Mouse (Mus musculus) hindlimb bud, embryonic 11.5 days (tissue): ENCODE data around the gene Kcnj16.

ENCODE experiments used
- DNase-seq: peaks from one replicate; pipeline ENCODE4 v3.0.0-alpha.2; 2012; ENCODE audit warnings: low read depth, low spot score; ENCODE audit errors: extremely low spot score

The Kcnj16 gene

DNA sequence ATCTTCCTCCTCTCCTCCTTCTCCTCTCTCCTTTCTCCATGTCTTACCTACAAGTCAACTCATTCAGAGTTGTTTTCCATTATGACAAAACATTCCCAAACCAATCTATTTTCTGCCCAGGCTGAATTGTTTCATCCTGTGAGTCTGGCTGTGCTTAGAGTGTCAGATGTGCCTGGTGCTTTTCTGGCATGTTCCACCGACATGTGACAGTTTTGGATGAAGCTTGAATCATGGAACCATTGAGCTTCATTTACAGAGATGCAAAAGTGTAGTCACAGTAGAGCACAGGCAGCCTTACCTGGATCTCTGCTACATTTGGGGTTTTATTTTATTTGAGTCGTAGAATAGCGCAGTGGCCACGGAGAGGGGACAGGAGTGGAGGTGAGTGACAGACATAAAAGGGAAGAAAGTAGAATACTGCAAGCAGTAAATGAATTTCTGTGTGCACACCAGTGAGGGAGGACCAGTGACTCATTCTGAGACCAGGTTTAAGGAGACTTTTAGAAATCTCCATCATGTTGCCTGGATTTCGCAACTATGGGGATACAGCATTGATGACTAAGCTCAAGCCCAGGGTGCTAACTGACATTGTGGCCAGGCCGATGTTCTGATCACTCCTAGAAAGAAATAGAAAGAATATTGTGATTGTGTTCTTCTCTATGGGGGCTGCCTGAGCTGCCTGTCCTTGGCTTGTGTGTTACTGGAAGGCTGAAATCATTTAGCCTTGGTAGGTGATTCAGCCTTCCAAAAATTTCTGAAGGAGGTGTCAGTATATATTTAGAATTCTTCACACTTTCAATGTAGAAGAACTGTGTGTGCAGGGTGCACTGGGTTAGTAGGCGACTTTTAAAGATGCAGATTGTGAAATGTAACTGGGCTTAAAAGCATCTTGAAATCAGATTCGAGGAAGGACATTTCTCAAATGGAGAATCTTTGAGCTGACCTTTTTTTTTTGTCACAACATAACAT is 87.3 kb downstream of the Kcnj16 start:
- no peak for DNase-seq

DNA sequence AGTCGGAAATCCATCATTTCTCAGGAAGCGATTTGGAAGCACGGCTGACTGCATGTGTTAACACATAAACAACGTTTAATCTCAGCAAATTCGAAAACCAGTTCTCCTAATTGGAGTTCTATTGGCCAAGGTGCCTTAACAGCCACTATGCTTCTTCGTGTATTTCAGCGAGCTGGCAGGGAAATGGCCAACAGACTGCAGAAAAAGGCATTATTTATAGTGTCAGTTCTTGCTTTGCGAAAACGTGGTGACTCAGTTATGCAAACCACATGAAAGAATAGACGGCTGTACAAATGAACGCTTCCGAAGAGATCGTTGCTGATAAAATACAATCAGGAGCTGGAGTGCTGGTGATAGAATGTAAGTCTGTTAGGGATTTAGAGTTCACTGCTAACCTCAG is 88.2 kb downstream of the Kcnj16 start:
- DNase-seq: no peak

DNA sequence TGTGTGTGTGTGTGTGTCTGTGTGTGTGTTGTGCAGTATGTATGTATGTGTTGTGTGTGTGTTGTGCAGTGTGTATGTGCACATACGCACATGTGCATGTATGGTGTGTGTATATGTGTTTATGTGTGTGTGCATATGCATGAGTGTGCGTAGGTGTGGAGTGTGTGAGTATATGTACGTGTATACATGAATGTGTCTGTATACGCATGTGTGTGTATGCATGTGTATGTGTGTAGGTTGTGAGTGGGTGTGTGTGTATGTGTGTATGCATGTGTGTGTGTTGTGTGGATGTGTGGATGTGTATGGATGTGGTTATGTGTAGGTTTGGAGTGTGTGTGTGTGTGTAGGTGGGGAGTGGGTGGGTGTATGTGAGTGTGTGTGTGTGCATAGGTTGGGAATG is 89.6 kb downstream of the Kcnj16 start:
- DNase-seq: no peak

DNA sequence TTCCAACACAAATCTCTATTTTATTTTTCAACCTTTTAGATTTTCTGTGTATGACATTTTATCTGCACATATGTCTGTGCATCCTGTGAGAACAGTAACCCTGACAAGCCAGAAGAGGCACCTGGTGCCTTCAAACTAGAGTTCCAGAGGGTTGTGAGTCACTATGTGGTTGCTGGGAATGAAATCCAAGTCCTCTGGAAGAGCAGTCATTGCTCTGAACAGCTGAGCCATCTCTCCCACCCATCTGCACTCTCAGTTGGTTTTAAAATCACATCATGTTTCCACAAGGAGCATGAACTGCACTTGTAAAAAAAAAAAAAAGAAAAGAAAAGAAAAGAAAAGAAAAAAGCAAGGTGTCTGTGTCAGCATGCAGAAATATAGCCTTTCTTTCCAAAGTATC is 91.6 kb downstream of the Kcnj16 start:
- no peak for DNase-seq

DNA sequence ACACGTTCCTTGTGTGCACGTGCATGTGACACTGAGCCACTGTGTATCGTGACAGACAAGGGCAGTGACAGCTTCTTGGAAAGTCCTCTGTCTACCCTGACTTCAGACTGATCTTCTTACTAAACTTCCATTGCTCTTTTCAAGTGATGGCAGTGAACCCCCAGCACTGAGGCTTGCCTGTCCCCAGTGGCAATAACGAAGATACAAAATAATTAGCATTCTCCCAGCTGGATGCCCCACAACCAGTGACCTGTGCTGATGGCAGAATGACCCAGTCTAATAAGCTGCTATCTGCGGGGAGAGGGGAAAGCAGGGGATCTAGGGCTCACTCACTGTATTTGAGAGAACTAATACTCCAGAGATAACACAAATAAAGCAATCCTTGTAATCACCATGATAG is 92.4 kb downstream of the Kcnj16 start:
- no peak for DNase-seq

DNA sequence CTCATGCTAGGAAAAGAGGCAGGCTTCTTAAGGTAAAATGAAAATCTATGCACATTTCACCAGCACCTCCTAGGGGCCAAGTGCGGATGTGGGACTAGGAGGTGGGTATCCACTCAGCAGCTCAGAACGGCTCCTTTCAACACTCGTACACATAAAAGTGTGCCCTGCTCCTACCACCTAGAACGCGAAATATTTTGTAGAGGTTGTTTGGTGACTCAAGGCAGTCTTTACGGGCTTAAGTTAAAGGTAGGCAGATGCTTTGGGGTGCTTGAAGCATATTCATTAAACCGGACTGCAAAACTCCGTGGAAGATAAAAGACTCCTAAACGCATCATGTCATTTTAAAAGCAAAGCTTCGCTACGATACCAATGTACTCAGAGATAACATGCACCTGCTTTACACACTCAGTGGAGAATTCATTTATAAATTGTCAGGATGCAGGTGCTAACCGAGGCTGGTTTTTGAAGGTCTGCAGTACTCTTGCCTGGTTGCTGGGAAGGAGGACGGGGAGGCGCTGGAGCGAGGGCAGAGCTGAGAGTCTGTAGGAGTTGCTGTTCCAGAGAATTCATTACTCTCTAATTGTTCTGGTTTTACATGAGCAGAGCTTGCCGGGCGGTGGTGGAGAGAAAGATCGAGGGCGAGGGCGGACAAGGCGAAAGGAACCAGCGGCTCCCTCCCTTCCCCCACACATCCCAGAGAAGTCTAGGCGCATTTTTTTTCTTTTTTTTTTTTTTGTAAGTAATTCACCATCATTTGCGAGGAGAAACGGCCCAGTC is 97.1 kb downstream of the Kcnj16 start:
- no peak for DNase-seq

DNA sequence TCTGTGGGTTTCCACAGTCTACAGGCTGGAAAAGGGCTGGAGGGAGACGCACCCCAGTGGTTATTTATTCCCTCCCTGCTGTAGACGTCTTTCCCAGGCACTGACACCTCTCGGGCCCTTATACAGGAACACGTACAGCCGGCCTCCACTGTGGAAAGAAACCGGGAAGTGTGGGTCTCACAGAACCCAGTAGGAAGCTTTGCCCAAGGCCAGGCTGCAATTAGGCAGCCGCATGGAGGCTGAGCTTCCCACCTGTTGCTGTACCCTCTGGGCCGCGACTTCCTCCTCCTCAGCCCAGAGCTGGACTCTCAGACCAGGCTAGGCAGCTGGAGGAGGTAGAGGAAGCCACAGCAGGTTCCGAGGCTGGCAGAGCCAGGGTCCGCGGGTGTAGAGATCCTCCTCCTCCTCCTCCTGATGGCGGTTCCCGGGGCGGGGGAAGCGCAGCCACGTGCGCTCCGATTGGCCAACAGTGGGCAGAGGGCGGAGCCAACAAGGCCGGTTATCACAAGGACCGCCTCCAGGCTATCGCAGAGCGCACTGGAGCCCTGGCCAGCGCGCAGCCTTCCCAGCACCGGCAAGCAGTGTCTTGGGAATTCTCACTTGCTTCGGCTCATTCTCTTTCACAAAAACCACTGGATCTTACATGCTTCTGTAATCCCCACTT is 97.9 kb downstream of the Kcnj16 start, which contains the start of gene Kcnj2:
Gene Kcnj2 (plus strand): TSS at position 530 of the 664 bp plus-strand sequence.
- DNase-seq: peak; percentile 72

DNA sequence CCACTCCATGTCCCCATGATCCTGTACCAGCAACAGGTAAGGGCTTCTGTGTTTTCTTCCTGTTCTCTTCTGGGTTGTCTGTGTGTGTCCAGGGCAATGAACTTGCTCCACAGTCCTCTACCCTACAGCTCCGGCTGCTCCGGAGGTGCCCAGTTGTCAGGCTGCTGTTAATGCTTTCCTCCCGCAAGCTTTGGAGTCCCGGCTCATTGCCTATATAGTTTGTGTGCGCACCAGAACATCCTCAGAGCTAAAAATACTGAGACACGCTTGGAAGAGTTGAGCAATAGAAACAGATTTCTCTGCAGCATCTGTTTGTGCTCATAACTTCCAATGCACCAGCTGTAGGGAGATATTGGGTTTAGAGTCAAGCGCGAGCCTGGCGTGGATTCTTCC is 98.5 kb downstream of the Kcnj16 start:
- DNase-seq: peak; percentile 63

DNA sequence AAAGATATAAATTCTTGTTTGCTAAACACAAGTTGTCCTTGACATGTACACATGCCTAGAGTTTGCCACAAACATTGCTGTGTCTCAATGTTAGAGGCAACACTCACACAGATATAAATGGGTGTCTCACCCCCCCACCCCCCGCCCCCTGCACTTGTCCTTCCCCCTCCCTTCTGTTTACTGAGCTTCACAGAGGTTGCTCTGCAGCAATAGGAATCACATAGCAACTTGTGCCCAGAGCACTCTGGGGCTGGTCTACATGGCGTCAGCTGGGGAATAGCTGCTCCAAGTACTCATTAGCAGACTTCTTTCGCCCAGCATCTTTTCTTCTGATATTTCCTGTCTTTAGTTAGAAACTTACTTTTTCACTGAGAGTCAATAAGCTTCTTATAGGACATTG is 100.0 kb downstream of the Kcnj16 start:
- no peak for DNase-seq

DNA sequence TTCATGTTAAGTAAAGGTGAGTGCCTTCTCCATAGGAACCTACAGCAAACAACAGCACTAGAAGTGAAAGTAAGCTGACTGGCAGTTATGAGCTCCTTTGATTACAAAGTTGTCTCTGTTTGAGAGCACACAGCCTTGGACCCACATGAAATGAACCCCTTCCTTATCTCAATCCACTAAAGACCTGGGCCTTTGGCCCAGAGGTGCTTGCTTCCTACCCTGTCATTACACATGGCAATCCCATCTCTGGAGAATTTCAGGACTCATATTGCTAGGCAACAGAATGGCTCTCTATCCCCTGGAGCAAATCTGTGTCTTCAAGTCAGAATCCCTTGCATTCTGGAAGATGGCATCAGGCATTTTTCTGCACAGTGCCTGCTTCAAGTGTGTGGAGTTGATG is 102.6 kb downstream of the Kcnj16 start:
- no peak for DNase-seq

DNA sequence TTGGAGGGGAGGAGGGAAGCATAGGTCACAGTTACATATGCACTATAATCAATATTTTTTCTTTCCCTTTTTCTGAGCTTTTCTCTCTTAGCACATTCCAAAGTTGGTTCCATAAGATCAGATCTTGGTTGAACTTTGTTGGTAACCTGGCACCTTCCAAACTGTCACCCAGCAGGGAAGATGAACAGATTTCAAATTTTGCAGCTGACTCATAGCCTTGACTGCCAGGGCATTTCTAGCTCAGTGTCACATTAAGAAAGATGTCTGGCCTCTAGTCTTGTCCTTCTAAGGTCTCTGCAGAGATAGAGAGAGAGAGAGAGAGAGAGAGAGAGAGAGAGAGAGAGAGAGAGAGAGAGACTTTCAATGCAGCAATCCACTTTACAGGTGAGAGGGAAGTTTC is 106.3 kb downstream of the Kcnj16 start:
- no peak for DNase-seq
